Mouse (Mus musculus): ENCODE results near the gene Unk.

DNA sequence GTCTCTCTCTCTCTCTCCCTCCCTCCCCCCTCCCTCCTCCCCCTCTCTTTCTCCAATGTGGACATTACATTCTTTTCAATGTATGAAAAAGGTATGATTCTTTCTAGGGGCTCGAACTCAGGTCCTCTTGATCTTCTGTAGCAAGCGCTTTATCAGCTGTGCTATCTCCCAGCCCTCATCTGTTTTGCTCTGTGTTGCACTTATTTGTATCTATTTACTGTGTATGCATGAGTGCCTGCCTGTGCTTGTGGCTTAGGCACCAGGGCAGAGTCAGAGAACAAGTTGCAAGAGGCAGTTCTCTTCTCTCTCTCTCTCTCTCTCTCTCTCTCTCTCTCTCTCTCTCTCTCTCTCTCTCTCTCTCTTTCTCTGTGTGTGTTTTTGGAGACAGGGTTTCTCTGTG is 74.9 kb downstream of the Unk start:
- TF ChIP-seq POLR2A (IDR thresholded peaks at IDR 0.05; ENCODE audit: borderline replicate concordance, extremely low read depth, insufficient read depth, insufficient read length, poor library complexity, severe bottlenecking) = no peak
- no peak for TF ChIP-seq CTCF (IDR thresholded peaks at IDR 0.05; ENCODE audit: borderline replicate concordance, extremely low read depth, insufficient read depth, insufficient read length)
